Mouse (Mus musculus) gonadal fat pad, adult 2 months (tissue): ENCODE data around the gene Rnpepl1. TPM values are rescaled to one million over a fixed set of nuclear protein-coding genes. Genes with fewer than 3 reads are reported as not detected.

Source experiments
- DNase-seq: peaks from one replicate; pipeline ENCODE4 v3.0.0-alpha.2; 2012; ENCODE audit warnings: low read depth
- polyA plus RNA-seq: library from polyadenylated mRNA; depleted of rRNA; stranded (reverse); fragments of >200 nt; gene quantifications from 2 replicates; pipeline ENCODE4 v1.2.3, GENCODE M21; 2012; rRNA removed

The Rnpepl1 gene
- polyA plus RNA-seq: 109 and 146 TPM in 2 replicates

- no peak for DNase-seq
Observed at GRCm38 (mm10) chr1:92910239-92910885, at the start of gene Rnpepl1. TSS of gene Rnpepl1 (plus strand) at chr1:92910783.

DNA sequence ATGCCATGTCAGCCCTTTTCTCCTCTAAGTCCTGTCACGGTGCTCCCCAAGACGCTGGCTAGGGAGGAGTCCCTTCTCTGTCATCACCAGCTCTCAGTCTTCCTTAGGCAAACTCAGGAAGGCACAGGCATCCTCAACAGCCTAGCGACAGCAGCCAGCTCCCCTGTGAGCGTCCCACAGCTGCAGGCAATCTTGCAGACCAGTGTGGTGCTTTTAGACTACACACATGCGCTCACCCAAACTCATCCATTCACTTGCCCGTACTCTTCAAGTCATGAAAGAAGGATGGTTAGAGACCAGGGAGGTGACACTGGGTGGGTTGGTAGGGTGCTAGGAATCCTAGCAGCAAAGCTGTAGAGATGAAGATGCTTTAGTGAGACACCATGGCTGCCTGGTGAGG lies 49.1 kb upstream of the Rnpepl1 start:
- no peak for DNase-seq

DNA sequence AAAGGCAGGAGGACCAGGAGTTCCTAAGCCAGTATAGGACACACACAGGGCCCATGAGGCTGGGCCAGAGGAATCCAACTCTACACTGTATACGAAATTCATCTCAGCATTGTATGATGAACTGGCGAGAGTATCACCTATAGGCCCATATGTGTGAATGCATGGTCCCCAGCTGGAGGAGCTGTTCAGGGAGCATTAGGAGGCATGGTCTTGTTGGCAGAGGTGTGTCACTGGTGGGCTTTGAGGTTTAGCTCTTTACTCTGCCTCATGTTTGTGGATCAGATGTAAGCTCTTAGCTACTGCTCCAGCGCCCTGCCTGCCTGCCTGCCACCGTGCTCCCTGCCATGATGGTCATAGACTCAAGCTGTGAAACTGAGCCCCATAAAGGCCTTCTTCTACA lies 47.3 kb upstream of the Rnpepl1 start:
- DNase-seq: no peak

DNA sequence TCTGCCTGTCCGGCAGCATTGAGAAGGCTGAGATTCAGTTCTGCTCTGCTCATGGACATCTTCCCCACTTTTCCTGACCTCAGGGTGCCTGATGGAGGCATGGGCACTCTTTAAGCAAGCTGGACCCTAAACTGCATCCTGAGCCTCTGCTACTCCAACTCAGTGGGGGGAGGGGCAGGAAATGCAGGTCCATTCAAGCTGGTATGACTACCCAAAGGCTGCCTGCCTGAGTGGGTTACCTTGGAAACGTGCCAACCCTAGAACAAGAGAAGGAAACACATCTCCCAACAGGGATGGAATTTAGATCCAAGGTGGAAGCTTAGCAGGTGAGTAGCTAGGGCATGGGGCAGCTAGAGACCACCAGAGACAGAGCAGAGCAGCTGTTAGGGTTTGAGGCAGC lies 44.4 kb upstream of the Rnpepl1 start:
- DNase-seq: no peak

- DNase-seq: no peak
Observed at GRCm38 (mm10) chr1:92869985-92870384, 40.6 kb upstream of the Rnpepl1 start.

DNA sequence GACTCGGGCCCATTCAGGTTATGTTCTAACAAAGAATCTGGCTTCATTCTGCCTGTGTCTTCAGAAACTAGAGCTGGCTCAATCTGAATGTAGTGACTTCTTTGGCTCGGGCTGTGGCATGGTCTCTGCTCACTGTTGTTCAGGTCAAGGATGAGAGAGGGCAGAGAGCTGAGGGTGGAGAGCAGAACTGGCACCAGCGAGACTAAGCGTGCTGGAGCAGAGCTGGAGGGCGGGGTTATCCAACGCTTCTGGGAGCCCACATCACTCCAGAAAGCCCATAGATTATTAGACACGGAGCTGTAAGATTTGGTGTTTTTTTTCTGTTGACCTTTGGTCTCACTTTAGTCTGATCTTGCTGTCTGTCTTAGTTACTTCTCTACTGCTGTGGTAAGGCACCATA lies 37.9 kb upstream of the Rnpepl1 start:
- no peak for DNase-seq

GRCm38 (mm10) chr1:92874011-92874410 lies 36.6 kb upstream of the Rnpepl1 start:
- no peak for DNase-seq

DNA sequence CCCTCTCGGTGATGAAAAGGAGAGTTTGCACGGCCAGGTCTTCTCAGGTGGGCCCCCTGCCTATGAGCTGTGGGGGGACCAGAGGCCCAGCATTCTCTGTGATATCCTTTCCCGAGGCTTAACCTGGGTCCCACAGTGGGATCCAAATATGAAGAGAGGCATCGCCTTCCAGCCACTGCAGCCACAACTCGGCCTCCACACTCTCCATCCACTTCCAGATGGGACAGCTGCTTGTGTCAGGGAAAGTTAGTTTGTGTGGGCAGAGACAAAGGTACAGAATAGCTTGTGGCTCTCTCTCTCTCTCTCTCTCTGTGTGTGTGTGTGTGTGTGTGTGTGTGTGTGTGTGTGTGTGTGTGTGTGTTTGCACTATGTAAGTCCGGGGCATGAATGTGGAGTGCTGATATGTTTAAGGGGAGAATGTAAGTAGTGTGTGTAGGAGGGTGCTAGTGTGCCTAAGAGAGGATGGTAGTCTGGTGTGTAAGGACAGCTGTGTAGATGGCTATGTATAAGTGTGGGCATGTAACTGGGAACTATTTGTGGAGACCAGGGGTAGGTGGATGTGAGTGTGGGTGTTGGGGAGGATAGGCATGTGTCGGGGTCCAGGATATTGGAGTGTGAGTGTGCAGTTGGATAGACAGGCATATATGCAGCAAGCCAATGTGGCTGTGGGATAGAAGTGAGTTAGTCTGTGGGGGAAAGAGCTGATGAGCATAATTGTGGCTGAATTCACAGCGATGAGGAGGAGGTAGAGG lies 35.0 kb upstream of the Rnpepl1 start:
- DNase-seq: no peak

DNA sequence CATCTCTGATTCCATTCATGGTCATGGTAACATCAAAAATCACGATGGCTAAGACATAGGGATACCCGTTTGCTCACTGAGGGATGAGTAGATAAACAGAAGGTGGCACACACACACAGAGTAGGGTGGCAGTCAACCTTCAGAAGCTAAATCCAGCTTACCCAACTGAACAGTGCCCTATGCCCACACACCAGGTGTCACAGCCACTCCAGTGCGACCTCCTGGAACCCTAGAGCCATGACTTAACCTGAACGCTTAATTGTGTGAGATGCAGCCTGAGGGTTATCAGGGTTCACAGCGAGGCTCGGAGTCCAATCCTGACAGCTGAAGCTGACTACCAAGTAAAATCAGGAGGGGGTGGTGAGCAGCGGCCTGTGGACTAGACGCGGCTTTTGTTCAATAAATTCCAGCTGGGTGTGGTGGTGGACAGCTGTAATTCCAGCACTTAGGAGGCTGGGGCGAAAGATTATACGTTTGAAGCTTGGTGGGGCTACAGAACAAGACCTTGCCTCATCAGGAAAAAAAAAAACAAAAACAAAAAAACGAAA lies 33.1 kb upstream of the Rnpepl1 start:
- no peak for DNase-seq

DNA sequence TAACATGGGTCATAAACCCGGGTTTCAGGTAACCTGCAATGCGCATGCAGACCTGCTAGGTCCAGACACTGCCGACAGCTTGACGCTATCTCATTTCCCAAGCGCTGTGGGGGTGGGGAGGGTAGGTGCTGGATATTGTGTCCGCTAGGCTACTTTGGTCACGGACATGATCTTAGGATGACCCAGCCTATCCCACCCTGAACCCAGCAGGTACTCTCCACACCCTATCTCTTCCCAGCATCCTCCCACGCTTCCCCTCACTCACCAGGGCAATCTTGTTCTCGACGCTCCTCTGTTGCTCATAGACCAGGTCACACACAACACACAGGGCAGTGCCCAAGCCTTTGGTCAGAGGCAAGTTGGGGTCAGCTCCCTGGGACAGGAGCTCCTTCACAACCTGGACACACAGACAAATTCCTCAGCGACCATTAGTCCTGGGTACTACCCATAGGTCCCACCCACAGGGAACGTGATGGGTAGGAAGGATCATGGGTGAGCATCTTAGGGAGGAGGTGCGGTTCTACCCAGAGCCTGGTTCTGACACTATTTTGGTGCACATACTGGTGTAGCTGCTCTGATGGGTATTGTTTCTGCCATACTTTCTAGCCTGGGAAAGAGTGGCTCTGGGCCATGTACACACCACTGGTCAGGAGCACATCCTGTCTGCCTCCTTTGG lies 32.4 kb upstream of the Rnpepl1 start:
- no peak for DNase-seq

- no peak for DNase-seq
Observed at GRCm38 (mm10) chr1:92879266-92879665, 31.3 kb upstream of the Rnpepl1 start.

DNA sequence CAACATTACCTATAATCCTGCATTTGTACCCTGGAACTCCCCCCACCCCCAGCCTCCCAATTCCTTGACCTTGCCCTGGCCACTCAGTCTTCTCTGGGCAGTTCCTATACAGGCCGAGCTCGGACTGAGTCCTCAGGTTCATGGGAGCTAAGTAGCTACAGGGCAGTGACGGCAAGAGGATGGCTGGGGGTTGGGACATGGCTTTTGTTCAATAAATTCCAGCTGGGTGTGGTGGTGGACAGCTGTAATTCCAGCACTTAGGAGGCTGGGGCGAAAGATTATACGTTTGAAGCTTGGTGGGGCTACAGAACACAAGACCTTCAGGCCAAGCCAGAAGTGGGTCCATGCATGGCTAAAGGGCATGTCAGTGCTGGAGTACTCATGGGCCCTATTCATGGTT lies 30.5 kb upstream of the Rnpepl1 start:
- no peak for DNase-seq

- no peak for DNase-seq
Observed at GRCm38 (mm10) chr1:92881982-92882381, 28.6 kb upstream of the Rnpepl1 start.

DNA sequence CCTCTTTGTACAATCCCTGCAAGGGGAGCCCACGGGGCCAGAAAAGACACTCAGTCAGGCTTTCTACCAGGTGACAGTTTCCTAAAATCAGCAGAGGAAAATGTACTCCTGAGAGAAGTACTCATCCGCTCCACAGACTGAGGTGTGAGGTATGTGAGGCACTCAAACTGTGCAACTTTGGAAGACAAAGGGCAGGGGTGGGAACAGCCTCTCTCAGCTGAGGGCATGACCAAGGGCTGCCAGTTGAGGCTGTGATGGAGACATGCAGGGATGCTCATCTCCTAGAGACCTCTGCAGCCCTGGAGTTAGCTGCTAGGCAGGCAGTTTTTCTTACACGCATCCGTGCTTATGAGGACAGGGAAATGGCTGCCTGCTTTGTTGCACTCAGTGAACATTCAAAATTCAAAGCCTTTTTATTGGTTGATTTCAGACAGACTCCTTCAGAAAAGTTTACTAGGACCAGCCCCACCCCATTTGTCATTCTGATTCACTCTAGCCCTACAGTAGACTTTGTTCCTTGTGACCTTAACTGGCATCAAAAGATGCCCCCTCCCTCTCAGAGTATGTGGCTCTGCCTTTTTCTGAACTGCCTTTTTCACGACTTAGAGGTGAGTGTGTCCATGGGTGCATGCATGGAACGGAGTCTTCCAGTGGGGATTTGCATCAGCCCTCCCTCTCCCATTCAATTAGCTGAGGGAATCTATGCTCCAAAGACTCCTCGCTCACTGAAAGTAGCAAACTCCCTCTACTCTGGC lies 21.5 kb upstream of the Rnpepl1 start:
- no peak for DNase-seq

GRCm38 (mm10) chr1:92892791-92893190 lies 17.8 kb upstream of the Rnpepl1 start:
- DNase-seq: no peak

DNA sequence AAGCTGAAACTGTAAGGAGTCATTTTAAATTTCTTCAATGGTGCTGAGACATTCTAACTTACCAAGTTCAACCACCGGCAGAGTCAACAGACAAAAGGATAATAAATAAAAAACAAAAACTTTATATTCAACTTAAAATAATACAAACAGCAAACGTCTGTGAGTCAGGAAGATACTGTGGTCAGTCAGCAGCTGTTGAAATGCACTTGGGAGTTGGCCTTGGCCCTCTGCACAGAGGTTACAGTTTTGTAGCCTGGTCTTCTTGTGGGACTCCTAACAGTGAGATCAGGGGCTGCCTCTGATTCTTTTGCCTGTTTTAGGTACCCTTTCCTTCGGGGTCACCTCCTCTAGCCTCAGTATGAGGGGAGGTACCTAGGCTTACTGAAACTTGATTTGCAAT lies 16.7 kb upstream of the Rnpepl1 start:
- DNase-seq: no peak

- no peak for DNase-seq
Observed at GRCm38 (mm10) chr1:92895089-92895488, 15.5 kb upstream of the Rnpepl1 start.

DNA sequence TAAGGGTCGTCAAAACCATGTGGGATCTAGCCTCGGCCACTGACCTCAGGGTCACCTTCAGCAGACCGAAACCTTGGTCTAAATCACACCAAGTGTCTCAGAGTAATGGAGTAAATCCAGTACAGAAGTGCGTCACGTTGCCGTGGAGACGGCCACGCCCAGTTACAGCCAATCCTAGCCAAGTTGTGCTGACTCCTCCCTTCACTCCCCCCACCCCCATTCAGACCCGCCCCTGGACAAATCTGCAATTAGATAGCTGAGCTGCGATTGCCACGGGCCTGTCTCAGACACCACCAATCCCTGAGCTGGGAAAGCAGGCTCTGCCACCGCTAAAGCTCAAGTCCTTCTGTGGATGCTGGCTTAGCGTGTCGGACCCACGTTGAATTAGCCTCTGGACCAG lies 7.8 kb upstream of the Rnpepl1 start, which contains the start of gene Ankmy1:
Ankmy1 (minus strand) TSS at position 121 of the 400 bp plus-strand sequence.
- no peak for DNase-seq

DNA sequence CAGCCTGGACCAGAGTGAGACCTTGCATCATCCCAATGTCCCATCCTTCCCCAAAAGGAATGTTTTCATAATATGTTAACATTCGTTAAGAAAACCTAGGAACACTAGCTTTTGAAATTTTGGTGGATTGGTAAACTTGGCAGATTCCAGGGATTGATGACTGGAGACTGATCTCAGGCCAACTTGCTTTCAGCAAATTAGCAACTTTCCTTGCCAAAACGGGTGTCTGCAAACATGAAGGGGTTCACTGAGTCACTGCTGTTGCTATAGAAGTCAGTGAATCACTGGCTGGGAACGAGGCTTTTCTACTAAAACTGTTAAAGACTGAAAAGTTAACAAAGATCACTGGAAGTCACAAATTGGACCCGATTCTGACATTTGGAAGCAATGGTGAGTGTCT lies 7.0 kb upstream of the Rnpepl1 start:
- no peak for DNase-seq

DNA sequence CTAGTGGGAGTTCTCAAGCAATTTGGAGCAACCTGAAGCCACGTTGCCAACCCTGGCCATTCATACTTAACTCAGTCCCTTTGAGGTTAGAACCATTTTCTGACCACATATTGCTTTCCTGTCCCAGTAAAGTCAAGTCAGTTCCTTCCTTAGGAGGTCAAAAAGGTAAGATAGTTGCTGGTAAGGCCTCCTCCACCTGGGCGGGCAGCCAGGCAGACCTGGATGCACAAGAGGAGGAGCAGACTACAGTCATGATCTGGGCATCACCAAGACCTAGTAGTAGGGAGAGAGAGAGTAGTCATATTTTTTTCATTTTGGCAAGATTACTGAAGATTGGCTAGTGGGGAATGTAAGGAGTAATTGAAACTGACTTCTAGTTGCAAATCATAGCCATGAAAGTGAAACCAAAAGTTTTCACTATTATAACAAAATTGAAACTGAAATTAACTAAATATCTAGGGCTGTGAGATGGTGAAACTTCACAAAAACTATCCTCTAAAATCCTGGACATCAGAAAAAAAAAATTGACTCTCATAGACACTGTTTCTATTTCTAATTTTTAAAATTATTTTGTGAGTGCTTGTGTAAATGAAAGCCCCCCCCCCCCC lies 4.8 kb upstream of the Rnpepl1 start:
- no peak for DNase-seq
